Mouse (Mus musculus) hindbrain, embryonic 14.5 days (tissue): ENCODE measurements around the gene Gm17334. TPM values are rescaled to one million over a fixed set of nuclear protein-coding genes. Genes with fewer than 3 reads are reported as not detected.

Experiments used
- ATAC-seq: fragments of 200-750 bp; cut with Nextera tagmentation; 2 replicates; pipeline ENCODE4 v1.8.0; 2017; ENCODE audit warnings: moderate number of reproducible peaks, mild to moderate bottlenecking, moderate TSS enrichment, moderate library complexity; ENCODE audit not compliant: low FRiP score
- DNase-seq: peaks from one replicate; pipeline ENCODE4 v3.0.0-alpha.2; 2015; ENCODE audit warnings: low spot score
- H3K27ac ChIP-seq: fragments of 300-500 bp; sonication (generic); 2 replicates; pipeline ENCODE4 v1.5.1; 2014; ENCODE audit warnings: mild to moderate bottlenecking, moderate library complexity
- H3K27me3 ChIP-seq: fragments of 300-500 bp; sonication (generic); 2 replicates; pipeline ENCODE4 v1.6.1; 2014; ENCODE audit warnings: mild to moderate bottlenecking, low read length, mixed read lengths; ENCODE audit not compliant: control insufficient read depth, insufficient read depth
- H3K36me3 ChIP-seq: fragments of 300-500 bp; sonication (generic); replicated peaks from 2 replicates; pipeline ENCODE4 v1.6.1; 2014; ENCODE audit not compliant: control insufficient read depth, insufficient read depth
- H3K4me1 ChIP-seq: fragments of 300-500 bp; sonication (generic); replicated peaks from 2 replicates; pipeline ENCODE4 v1.6.1; 2014; ENCODE audit warnings: antibody characterized with exemption, low read length, mixed read lengths; ENCODE audit not compliant: control insufficient read depth, insufficient read depth
- H3K4me2 ChIP-seq: fragments of 300-500 bp; sonication (generic); replicated peaks from 2 replicates; pipeline ENCODE4 v1.6.1; 2014; ENCODE audit warnings: mild to moderate bottlenecking, moderate library complexity
- H3K4me3 ChIP-seq: fragments of 300-500 bp; sonication (generic); replicated peaks from 2 replicates; pipeline ENCODE4 v1.5.1; 2014; ENCODE audit warnings: mild to moderate bottlenecking, low read length
- H3K9ac ChIP-seq: fragments of 300-500 bp; sonication (generic); 2 replicates; pipeline ENCODE4 v1.6.1; 2014
- H3K9me3 ChIP-seq: fragments of 300-500 bp; sonication (generic); 2 replicates; pipeline ENCODE4 v1.6.1; 2016; ENCODE audit warnings: low read length; ENCODE audit not compliant: control insufficient read depth
- WGBS: fragments of 180-500 bp; shearing (Covaris S2); extraction: QIAGEN DNeasy Blood & Tissue Kit; methylation state at CpG from one replicate; pipeline ENCODE4 v1.1.7; 2014; 5-methylcytosine and 5-hydroxymethylcytosine counted together
- polyA plus RNA-seq: library from polyadenylated mRNA; unstranded; fragments of >200 nt; fragmentation: Nextera tagmentation; extraction: Ambion mirVana; gene quantifications from 2 replicates; pipeline ENCODE4 v1.2.1, GENCODE M21; 2014

The Gm17334 gene
- polyA plus RNA-seq, 1 experiment from 2014 or later = not detected

DNA sequence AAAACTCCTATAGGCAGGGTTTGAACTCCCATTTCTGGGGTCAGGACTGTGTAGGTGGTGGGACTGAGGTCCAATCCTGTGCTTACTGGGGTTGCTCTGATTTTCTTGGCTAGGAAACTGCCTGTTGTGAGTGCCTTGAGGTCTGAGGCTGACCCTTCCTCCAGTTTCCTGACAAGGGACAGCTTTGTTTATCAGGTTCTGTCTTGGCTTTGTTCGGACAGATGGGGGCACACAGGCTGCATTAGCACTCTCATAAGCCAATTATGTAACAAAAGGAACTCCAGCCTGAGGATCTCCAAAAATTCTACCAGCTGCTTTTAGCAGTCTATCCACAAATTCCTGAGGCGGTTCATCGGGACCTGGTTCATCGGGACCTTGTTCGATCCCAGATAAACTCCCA, 30.6 kb downstream of the Gm17334 start:
- ATAC-seq = no peak
- Histone ChIP-seq H3K36me3 (no peaks in the 10 kb centered on the region), H3K9me3 (no peaks in the 10 kb centered on the region), H3K4me1 (no peaks in the 10 kb centered on the region), H3K27ac (no peak overlapping the region), H3K4me2 (no peak overlapping the region), H3K9ac (no peak overlapping the region), H3K27me3 (no peaks in the 10 kb centered on the region), H3K4me3 (no peak overlapping the region)
- 30% methylated on average over 5 of the region's 5 CpGs for WGBS
- DNase-seq = no peak

- H3K36me3 ChIP-seq = no peaks in the 10 kb centered on the region
- ATAC-seq (no peak), DNase-seq (peak; percentile 44)
- no peak overlapping the region for H3K27ac ChIP-seq
- 35% methylated on average over 6 of the region's 6 CpGs for WGBS
- no peak overlapping the region for H3K4me3 ChIP-seq
- no peaks in the 10 kb centered on the region for H3K4me1 ChIP-seq
- no peaks in the 10 kb centered on the region for H3K9me3 ChIP-seq
- no peak overlapping the region for H3K4me2 ChIP-seq
- no peaks in the 10 kb centered on the region for H3K27me3 ChIP-seq
- H3K9ac ChIP-seq = no peak overlapping the region
Observed at GRCm38 (mm10) chr11:53737573-53737946, 35.4 kb downstream of the Gm17334 start.

GRCm38 (mm10) chr11:53736771-53737572, 36.0 kb downstream of the Gm17334 start:
- 51% methylated on average over 14 of the region's 14 CpGs for WGBS

GRCm38 (mm10) chr11:53735682-53736245, 37.2 kb downstream of the Gm17334 start:
- peak overlapping the region; percentile 46 for H3K4me2 ChIP-seq
- no peaks in the 10 kb centered on the region for H3K9me3 ChIP-seq
- H3K9ac ChIP-seq = peak overlapping the region; percentile 37; the same call in 1 of the 2 replicates
- no peaks in the 10 kb centered on the region for H3K27me3 ChIP-seq
- H3K4me3 ChIP-seq = 0 out of 2 replicates have a peak overlapping the region, but pooled peaks have one; percentile 2
- no peak overlapping the region for H3K27ac ChIP-seq
- H3K36me3 ChIP-seq = no peaks in the 10 kb centered on the region
- ATAC-seq = peak; percentile 88; the same call in 1 of the 2 replicates
- H3K4me1 ChIP-seq = no peaks in the 10 kb centered on the region
- DNase-seq = peak; percentile 77
- WGBS = 26% methylated on average over 17 of the region's 17 CpGs

More at GRCm38 (mm10) chr11:53736771-53737572, 36.0 kb downstream of the Gm17334 start:
- Histone ChIP-seq H3K4me3 (no peak overlapping the region), H3K9me3 (no peaks in the 10 kb centered on the region), H3K9ac (no peak overlapping the region), H3K27me3 (no peaks in the 10 kb centered on the region), H3K27ac (no peak overlapping the region), H3K4me1 (no peaks in the 10 kb centered on the region), H3K4me2 (no peak overlapping the region), H3K36me3 (no peaks in the 10 kb centered on the region)
- DNase-seq (peak; percentile 77), ATAC-seq (peak; percentile 37; the same call in 1 of the 2 replicates)

- WGBS = 75% methylated on average over 18 of the region's 18 CpGs
- H3K4me1 ChIP-seq = no peaks in the 10 kb centered on the region
- no peaks in the 10 kb centered on the region for H3K36me3 ChIP-seq
- H3K4me2 ChIP-seq = peak overlapping the region; percentile 46; the same call in 1 of the 2 replicates
- no peak overlapping the region for H3K9ac ChIP-seq
- H3K27me3 ChIP-seq = no peaks in the 10 kb centered on the region
- H3K27ac ChIP-seq = no peak overlapping the region
- DNase-seq = no peak
- H3K9me3 ChIP-seq = no peaks in the 10 kb centered on the region
- ATAC-seq = no peak
- H3K4me3 ChIP-seq = no peak overlapping the region
Observed at GRCm38 (mm10) chr11:53734970-53735681, 37.9 kb downstream of the Gm17334 start.

GRCm38 (mm10) chr11:53734431-53734830, 38.6 kb downstream of the Gm17334 start:
- Histone ChIP-seq H3K4me2 (no peak overlapping the region), H3K4me1 (no peaks in the 10 kb centered on the region), H3K9ac (no peak overlapping the region), H3K4me3 (no peak overlapping the region), H3K27me3 (no peaks in the 10 kb centered on the region), H3K27ac (no peak overlapping the region), H3K9me3 (no peaks in the 10 kb centered on the region), H3K36me3 (no peaks in the 10 kb centered on the region)
- WGBS = 83% methylated on average over 2 of the region's 2 CpGs
- DNase-seq (no peak), ATAC-seq (no peak)

GRCm38 (mm10) chr11:53733824-53734223, 39.2 kb downstream of the Gm17334 start:
- WGBS = 85% methylated on average over 7 of the region's 7 CpGs
- ATAC-seq = no peak
- no peaks in the 10 kb centered on the region for H3K9me3 ChIP-seq

GRCm38 (mm10) chr11:53732244-53732643, 40.7 kb downstream of the Gm17334 start:
- H3K36me3 ChIP-seq = no peaks in the 10 kb centered on the region
- ATAC-seq = no peak
- no peaks in the 10 kb centered on the region for H3K4me1 ChIP-seq

More at GRCm38 (mm10) chr11:53733824-53734223, 39.2 kb downstream of the Gm17334 start:
- no peak overlapping the region for H3K4me3 ChIP-seq
- no peak for DNase-seq
- H3K27ac ChIP-seq = no peak overlapping the region
- H3K27me3 ChIP-seq = no peaks in the 10 kb centered on the region
- H3K4me1 ChIP-seq = no peaks in the 10 kb centered on the region
- no peak overlapping the region for H3K4me2 ChIP-seq
- H3K9ac ChIP-seq = no peak overlapping the region
- no peaks in the 10 kb centered on the region for H3K36me3 ChIP-seq

DNA sequence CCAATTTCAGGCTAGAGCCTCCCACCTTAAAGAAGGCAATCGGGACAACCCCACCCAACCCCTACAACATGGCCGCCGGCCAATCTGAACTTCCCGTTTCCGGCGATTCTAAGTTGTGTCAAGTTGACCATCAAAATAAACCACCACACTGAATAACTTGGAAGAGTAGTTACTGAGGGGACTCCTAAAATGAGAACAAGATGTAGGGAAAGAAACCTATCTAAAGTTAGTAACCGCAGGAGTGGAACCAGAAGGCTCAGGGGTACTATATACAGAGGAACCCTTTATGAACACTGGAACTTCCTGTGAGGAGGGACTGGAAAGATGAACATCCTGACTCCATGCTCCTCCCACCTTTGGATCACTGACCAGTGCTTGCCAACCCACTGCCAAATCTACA, 41.5 kb downstream of the Gm17334 start:
- ATAC-seq = no peak
- DNase-seq = no peak
- Histone ChIP-seq H3K27ac (no peak overlapping the region), H3K4me1 (no peaks in the 10 kb centered on the region), H3K4me3 (no peak overlapping the region), H3K9ac (no peak overlapping the region), H3K4me2 (no peak overlapping the region), H3K36me3 (no peaks in the 10 kb centered on the region), H3K9me3 (no peaks in the 10 kb centered on the region), H3K27me3 (no peaks in the 10 kb centered on the region)
- 97% methylated on average over 7 of the region's 7 CpGs for WGBS

More at GRCm38 (mm10) chr11:53732244-53732643, 40.7 kb downstream of the Gm17334 start:
- no peak overlapping the region for H3K4me3 ChIP-seq
- DNase-seq = no peak
- H3K9me3 ChIP-seq = no peaks in the 10 kb centered on the region
- no peak overlapping the region for H3K4me2 ChIP-seq
- no peak overlapping the region for H3K27ac ChIP-seq
- WGBS = 92% methylated on average over 8 of the region's 8 CpGs
- no peak overlapping the region for H3K9ac ChIP-seq
- H3K27me3 ChIP-seq = no peaks in the 10 kb centered on the region
